Mouse (Mus musculus): ENCODE results near the gene Twf2.

- TF ChIP-seq SIN3A (IDR thresholded peaks at IDR 0.05; ENCODE audit: low read length) (no peak), POLR2A (IDR thresholded peaks at IDR 0.05; ENCODE audit: low read depth, low read length) (no peak), TCF12 (IDR thresholded peaks at IDR 0.05; ENCODE audit: low read depth, low read length) (no peak)
These were observed 47.3 kb downstream of the Twf2 start for GRCm38 (mm10) chr9:106250245-106250644.

Measured in CH12.LX (cell line).